Mouse (Mus musculus): Measurements from ENCODE around the gene Sncg. TPM values are rescaled to one million over a fixed set of nuclear protein-coding genes. Genes with fewer than 3 reads are reported as not detected.

Sncg gene
- total RNA-seq, 1 experiment from 2014 or later: 7.4 TPM

DNA sequence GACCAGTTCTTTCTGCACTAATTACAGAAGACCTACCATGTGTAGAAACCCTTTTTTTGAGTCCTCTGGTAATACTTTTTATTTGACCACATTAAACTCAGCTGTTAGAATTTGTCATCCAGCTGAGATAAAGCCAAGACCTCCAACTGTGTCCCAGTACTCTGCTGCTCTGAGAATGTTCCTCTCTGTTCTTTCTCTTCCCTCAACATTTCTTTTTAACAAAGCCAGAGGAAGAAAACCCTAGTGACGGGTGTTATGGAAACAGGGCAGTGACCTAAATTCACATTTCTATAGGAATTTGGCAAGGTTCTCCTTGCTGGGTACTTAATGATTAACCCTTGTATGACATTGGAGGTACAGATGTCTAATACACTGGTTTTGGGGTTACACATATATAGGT is 35.1 kb downstream of the Sncg start:
- DNase-seq: no peak

DNA sequence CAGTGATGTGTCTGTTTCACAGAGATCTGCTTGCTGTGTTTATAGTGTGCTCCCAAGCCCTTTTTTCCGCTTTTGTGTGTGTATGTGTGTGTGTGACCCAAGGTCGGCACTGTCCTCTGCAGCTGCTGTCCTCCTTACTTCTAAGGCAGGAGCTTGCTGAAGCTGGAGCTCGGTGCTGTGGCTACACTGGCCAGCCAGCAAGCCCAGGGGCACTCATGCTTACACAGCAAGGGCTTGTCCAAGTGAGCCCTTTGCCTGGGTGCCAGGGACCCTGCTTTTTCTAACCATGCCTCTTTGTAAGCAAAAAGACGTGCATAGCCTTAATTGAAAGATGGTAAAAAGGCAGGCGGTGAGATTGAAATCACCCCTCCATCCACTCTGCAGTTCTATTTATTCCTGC is 42.1 kb downstream of the Sncg start:
- DNase-seq: no peak

DNA sequence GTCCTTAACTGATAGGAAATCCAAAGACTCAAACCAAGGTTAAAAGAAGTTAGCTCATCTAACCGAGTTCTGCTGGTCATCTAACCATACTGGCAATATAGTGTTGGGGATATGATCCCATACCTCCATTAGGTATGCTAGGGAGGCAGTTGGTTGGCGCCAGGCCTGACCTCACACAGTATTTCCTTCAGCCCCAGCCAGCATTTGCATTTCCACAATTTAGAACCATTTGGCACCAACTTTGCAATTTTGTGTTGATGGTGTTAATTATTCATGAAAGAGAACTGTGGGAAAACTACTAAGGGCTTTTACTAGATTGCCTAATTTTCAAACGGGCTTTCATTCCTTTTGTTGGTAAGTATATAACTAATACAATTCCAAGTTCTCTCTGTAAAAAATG is 42.7 kb downstream of the Sncg start:
- no peak for DNase-seq

DNA sequence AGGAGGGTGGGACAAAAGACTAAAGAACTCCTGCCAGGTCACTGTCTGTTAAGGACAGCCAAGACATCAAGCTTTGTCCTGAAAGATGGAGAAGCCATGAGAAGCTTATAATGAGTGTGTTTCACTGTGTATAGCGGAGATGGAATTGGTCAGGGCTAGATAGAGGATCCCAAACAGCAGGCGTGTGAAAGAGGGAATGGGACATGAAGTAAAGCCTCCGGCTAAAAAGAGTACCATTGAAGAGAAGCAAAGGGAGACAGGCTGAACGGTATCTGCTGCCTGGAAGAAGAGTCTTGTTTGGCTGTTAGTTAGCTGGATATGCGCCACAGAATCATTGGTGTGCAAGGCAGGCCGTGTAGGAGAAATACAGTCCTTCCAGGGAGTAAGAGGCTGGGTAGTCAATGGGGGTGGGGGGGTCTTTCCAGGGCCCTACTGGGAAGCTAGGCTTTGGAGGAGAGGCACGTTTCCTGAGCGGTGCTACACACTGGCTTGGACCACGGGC is 43.9 kb downstream of the Sncg start:
- DNase-seq: no peak

DNA sequence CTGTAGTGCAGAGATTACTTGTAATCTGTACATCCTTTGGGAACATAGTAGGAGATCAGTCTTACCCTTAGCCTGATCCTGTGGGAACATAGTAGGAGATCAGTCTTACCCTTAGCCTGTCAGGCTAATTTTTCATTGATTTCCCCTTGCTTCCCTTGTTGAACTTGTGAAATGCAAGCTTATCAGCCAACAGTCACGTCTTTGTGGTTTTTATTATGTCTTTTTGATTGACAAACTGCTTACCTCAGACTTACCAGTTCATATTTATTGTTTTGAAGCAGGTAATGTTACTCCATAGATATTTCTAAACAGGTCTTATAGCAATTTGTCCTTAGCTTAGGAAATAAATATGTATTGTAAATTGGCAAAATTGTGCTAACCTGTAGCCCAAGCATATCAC is 47.0 kb downstream of the Sncg start:
- DNase-seq: no peak

DNA sequence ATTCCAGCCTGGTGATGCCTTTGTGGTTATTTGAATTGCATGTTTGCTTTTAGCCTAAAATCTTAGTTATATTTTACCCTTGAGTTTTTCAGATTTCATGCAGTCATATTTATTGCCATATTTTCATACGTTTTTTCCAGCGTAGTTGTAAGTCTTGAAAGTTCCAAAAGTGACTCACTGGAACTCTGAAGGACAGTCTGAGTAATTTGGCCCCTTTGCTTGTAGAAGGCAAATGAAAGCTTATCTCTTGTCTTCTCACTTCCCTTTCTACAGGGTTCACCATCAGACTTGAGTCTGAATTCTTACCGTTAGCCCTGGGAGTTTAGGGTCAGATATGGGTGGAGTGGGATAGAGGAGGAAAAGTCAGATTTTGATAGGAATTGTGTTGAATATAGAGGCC is 48.0 kb downstream of the Sncg start:
- DNase-seq: no peak

DNA sequence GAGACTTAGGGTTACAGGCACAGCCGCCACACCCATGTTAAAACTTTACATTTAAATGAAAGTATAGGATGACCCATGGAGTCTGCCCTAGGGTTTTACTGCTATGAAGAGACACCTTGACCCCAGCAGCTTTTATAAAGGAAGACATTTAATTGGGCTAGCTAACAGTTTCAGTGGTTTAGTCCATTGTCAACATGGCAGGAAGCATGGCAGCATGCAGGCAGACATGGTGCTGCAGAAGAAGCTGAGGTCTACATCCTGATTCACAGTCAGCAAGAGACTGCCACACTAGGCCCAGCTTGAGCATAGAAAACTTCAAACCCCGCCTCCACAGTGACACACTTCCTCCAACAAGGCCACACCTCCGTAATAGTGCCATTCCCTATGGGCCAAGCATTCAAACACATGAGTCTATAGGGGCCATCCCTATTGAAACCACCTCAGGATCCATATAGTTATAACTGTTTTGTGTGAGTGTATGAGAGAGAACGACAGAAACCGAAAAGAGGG is 51.0 kb downstream of the Sncg start:
- no peak for DNase-seq

Other genes with a start within 250 kb of the Sncg start
- gene Npy4r, start 222.3 kb downstream of the Sncg start, total RNA-seq (2021): 0.15 TPM in 1 of 2 replicates, not detected in the other
- gene Gprin2, start 173.1 kb downstream of the Sncg start, total RNA-seq (2021): 0.76 and 2.5 TPM in 2 replicates
- 0.33 TPM in 1 of 2 replicates, not detected in the other for gene Syt15, start 155.2 kb downstream of the Sncg start, total RNA-seq (2021)
- gene Shld2, start 64.3 kb downstream of the Sncg start, total RNA-seq (2021): 13.5 and 16.4 TPM in 2 replicates
- 148 and 181 TPM in 2 replicates for gene Glud1, start 64.1 kb downstream of the Sncg start, total RNA-seq (2021)
- not detected in 2 replicates for gene Fam25c, start 19.4 kb downstream of the Sncg start, total RNA-seq (2021)
- 26.1 and 31.2 TPM in 2 replicates for gene Mmrn2, start 676 bp upstream of the Sncg start, total RNA-seq (2021)
- gene Bmpr1a, start 128.6 kb upstream of the Sncg start, total RNA-seq (2021): 64.7 and 73.0 TPM in 2 replicates
- gene 9230112D13Rik, start 148.0 kb upstream of the Sncg start, total RNA-seq (2021): not detected in 2 replicates
- 0.73 and 1.4 TPM in 2 replicates for gene Ldb3, start 213.9 kb upstream of the Sncg start, total RNA-seq (2021)
- gene Opn4, start 225.4 kb upstream of the Sncg start, total RNA-seq (2021): not detected in 2 replicates